Comparison of ENCODE assay signal across 8 mouse cellular contexts in the genomic region with DNA sequence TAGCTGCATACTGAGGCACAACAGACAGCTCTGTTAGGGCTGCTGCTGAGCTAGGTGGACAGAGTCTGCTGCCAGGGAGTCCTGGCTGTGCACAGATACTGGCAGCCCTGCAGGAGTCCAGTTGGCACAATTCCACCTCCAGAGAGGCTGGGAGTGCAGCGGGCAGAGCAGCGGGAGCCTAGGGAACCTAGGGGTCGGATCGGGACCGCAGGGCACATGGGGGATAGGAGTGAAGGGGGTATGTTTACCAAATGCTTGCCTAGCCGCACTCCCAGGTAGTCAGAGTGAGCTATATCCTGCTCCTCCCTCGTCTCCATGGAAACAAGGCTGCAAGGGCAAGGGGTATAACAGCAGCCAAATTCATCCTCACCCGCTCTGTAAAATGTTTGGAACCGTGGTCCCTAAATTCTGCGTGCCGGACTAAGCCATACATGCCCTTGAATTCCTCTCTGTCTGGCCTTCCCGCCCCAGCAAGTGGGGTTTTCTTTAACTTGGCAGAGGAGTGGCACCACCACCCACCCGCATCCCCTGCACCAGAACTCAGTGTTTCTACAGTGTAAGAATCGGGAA. TPM values are rescaled to one million over a fixed set of nuclear protein-coding genes. Genes with fewer than 3 reads are reported as not detected.
DNase-seq lines count a peak whose midpoint lies in the region; ATAC-seq lines count a peak whose summit lies in the region.
"Had no signal": no experiment of that assay in that cellular context is flagged by ENCODE, and none has a peak within 500 bp of the region (broad histone marks: within the 10 kb centered on the region; RNA-seq: fewer than 3 reads in every experiment).

No protein-coding gene starts in this region.

- no peaks in the 10 kb centered on the region for H3K36me3 ChIP-seq in midbrain, embryonic 15.5 days (replicated peaks)

- H3K27ac ChIP-seq in midbrain, embryonic 15.5 days: peak overlapping the region; percentile 52
- H3K27ac ChIP-seq: macrophage had no signal

- peak overlapping the region; percentile 6; the same call in 1 of the 2 replicates for H3K9ac ChIP-seq in midbrain, embryonic 15.5 days

- 13% methylated on average over 14 of the region's 14 CpGs for WGBS in midbrain, embryonic 15.5 days

- 0 out of 2 replicates have a peak, but pooled peaks cover 3% of the 10 kb centered on the region for H3K27me3 ChIP-seq in midbrain, embryonic 15.5 days (replicated peaks)

- ATAC-seq in midbrain, embryonic 15.5 days (replicated peaks): peak; percentile 82

- DNase-seq in retina, postnatal 1 day: peak; percentile 59
- no peak for DNase-seq in retina, embryonic 14.5 days (ENCODE audit: low spot score)
- peak; percentile 67 to 73 for DNase-seq in cerebellum, postnatal 14 days
- peak; percentile 37 for DNase-seq in gastrocnemius, postnatal 10 days
- DNase-seq in kidney, postnatal 10 days: peak; percentile 59
- DNase-seq in T-cell, adult 2 months (ENCODE audit: low spot score): no peak

- H3K4me2 ChIP-seq in midbrain, embryonic 15.5 days: peak overlapping the region; percentile 52

- peak overlapping the region; percentile 19 for H3K4me3 ChIP-seq in midbrain, embryonic 15.5 days

- no peaks in the 10 kb centered on the region for H3K9me3 ChIP-seq in midbrain, embryonic 15.5 days

- peaks cover 26% of the 10 kb centered on the region for H3K4me1 ChIP-seq in midbrain, embryonic 15.5 days

RNA-seq across cellular contexts. Expression of a gene that starts 17.3 kb away (rescaled TPM):
- 10 to 100 TPM; 21.2 to 26.3 TPM for total RNA-seq in gastrocnemius, postnatal 10 days (2021)
- polyA plus RNA-seq in midbrain, embryonic 15.5 days (2015; fragmentation: Nextera tagmentation; extraction: Ambion mirVana): 12.3 and 14.2 TPM in 2 replicates

RNA-seq across cellular contexts. Expression of a gene that starts 24.0 kb away (rescaled TPM):
- total RNA-seq in gastrocnemius, postnatal 10 days (2021): 1 to 10 TPM; 3.1 to 5.1 TPM
- polyA plus RNA-seq in midbrain, embryonic 15.5 days (2015; fragmentation: Nextera tagmentation; extraction: Ambion mirVana): 6.5 and 8.3 TPM in 2 replicates

RNA-seq across cellular contexts. Expression of a gene that starts 49.8 kb away (rescaled TPM):
- total RNA-seq in gastrocnemius, postnatal 10 days (2021): 10 to 100 TPM in 1 of 2 experiments, 1 to 10 TPM in 1; 8.8 to 11.8 TPM
- polyA plus RNA-seq in midbrain, embryonic 15.5 days (2015; fragmentation: Nextera tagmentation; extraction: Ambion mirVana): 18.0 and 20.6 TPM in 2 replicates

Comparison
In these comparisons a context has a peak if more than half of its experiments do, and no peak if none do; other contexts are left out.
1. DNase-seq: peak in retina, postnatal 1 day (single experiment), cerebellum, postnatal 14 days (2 of 2), gastrocnemius, postnatal 10 days (single experiment) and kidney, postnatal 10 days (single experiment); none in retina, embryonic 14.5 days (single experiment) and T-cell, adult 2 months (single experiment).